Mouse (Mus musculus): ENCODE measurements around the gene Tsfm. TPM values are rescaled to one million over a fixed set of nuclear protein-coding genes. Genes with fewer than 3 reads are reported as not detected.
"Not testable (repeated sequence)": the region's sequence is repeated elsewhere in the genome, so short reads cannot be mapped to it uniquely, and the experiment has no call there.

Tsfm gene
- polyA plus RNA-seq, 1 experiment from 2014 or later, result 38.4 TPM

DNA sequence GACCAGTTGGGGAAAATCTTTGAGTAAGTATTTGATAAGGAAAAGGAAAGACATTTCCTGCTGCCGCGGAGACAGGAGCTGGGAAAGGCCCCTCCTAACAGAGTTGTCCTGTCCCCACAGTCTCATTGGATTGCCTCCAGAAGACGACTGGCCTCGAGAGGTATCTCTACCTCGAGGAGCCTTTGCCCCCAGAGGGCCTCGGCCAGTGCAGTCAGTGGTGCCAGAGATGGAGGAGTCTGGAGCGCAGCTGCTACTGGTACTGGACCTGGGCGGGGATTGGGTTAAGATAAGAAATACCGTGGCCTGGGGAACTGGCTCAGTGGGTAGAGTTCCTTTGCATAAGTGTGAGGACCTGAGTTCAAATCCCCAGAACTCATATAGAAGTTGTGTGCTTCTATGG is 35.3 kb upstream of the Tsfm start:
- 67% methylated on average over 9 of the region's 9 CpGs for WGBS (ENCODE audit: insufficient replicate concordance)
- Histone ChIP-seq H3K27ac (ENCODE audit: low read depth) (no peak overlapping the region), H3K4me3 (ENCODE audit: low read depth, low read length) (no peak overlapping the region), H3K9me3 (ENCODE audit: low read length) (no peaks in the 10 kb centered on the region), H3K27me3 (ENCODE audit: insufficient read depth, low read length) (peaks cover 9% of the 10 kb centered on the region), H3K36me3 (replicated peaks; ENCODE audit: insufficient read depth, low read length) (peaks cover 30% of the 10 kb centered on the region), H3K9ac (replicated peaks) (no peak overlapping the region), H3K4me1 (ENCODE audit: insufficient read depth) (peaks cover 42% of the 10 kb centered on the region), H3K4me2 (ENCODE audit: low read depth, low read length) (no peak overlapping the region)
- no peak for ATAC-seq
- TF ChIP-seq CTCF (IDR thresholded peaks at IDR 0.05; ENCODE audit: low read depth) (no peak), EP300 (IDR thresholded peaks at IDR 0.05; ENCODE audit: low read depth) (no peak)
- DNase-seq, result no peak

DNA sequence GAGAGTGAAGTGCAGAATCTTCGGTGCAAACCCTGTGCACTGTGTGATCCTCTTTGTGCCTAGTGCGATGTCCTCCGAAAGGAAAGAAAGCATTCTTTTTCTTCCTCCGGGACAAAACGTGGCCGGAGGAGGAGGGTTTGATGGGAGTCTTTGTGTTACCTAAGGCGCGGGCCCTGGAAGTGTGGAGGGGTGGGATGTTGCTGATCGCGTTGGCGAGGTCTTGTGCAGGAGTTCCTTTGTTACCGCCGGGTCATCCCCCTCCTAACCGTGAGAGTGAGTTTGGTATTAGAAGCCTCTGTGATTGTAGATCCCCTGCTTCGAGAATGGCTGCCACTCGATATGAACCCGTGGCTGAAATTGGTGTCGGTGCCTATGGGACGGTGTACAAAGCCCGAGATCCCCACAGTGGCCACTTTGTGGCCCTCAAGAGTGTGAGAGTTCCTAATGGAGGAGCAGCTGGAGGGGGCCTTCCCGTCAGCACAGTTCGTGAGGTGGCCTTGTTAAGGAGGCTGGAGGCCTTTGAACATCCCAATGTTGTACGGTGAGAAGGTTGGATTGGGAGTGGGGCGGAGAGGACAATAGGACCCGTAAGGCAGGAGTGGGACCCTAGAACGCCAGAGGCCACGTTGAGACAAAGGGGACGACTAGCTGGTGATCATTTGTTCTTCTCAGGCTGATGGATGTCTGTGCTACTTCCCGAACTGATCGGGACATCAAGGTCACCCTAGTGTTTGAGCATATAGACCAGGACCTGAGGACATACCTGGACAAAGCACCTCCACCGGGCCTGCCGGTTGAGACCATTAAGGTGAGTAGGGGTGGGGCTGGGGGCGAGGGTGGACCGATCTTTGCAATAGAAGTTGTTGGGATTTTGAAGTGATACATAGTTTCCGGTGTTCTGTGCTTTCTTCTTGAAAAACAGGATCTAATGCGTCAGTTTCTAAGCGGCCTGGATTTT is 33.6 kb upstream of the Tsfm start:
- 11% methylated on average over 37 of the region's 37 CpGs for WGBS (ENCODE audit: insufficient replicate concordance)
- Histone ChIP-seq H3K4me3 (ENCODE audit: low read depth, low read length) (peak overlapping the region; percentile 80), H3K36me3 (replicated peaks; ENCODE audit: insufficient read depth, low read length) (peaks cover 30% of the 10 kb centered on the region), H3K4me2 (ENCODE audit: low read depth, low read length) (peak overlapping the region; percentile 95), H3K9me3 (ENCODE audit: low read length) (no peaks in the 10 kb centered on the region), H3K27ac (ENCODE audit: low read depth) (peak overlapping the region; percentile 87), H3K4me1 (ENCODE audit: insufficient read depth) (peaks cover 40% of the 10 kb centered on the region), H3K9ac (replicated peaks) (peak overlapping the region; percentile 88), H3K27me3 (ENCODE audit: insufficient read depth, low read length) (peaks cover 25% of the 10 kb centered on the region)
- no peak for TF ChIP-seq CTCF (IDR thresholded peaks at IDR 0.05; ENCODE audit: low read depth)
- no peak for TF ChIP-seq EP300 (IDR thresholded peaks at IDR 0.05; ENCODE audit: low read depth)
- no peak for DNase-seq
- ATAC-seq, result peak; percentile 0; the same call in 1 of the 2 replicates

DNA sequence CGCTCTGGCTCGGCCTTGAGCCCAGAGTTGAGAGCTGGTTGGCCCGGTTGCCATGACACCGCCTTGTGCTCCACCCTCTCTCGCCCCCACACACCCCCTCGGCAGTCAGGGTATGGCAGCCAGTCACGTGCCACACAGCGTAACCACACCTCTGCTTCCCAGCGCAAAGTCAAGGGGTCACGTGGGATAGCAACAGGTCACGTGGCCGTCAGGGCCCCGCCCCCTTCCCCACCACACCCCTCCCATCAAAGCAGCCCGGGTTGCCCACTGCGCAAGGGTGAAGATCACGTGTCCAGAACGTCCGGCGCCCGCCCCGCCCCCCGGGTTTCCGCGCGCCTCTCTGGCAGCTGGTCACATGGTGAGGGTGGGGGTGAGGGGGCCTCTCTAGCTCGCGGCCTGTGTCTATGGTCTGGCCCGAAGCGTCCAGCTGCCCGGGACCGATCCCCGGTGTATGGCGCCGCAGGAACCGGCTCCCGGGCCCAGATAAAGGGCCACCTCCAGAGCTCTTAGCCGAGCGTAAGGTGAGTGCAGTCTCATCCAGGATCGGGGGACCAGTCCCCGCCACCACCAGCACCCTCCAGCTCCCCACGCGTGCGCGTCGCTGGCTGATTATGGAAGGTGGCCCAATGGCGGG is 32.7 kb upstream of the Tsfm start, which contains the start of gene Cdk4:
TSS of gene Cdk4 (plus strand) at position 296 of the 634 bp plus-strand sequence.
- TF ChIP-seq CTCF (IDR thresholded peaks at IDR 0.05; ENCODE audit: low read depth) (no peak), EP300 (IDR thresholded peaks at IDR 0.05; ENCODE audit: low read depth) (peak; percentile 50; the same call in 1 of the 2 replicates)
- peaks cover 28% of the 10 kb centered on the region for H3K36me3 ChIP-seq (replicated peaks; ENCODE audit: insufficient read depth, low read length)
- H3K27ac ChIP-seq (ENCODE audit: low read depth), result peak within 1 kb of the TSS; percentile 87
- peak within 1 kb of the TSS; percentile 95 for H3K4me2 ChIP-seq (ENCODE audit: low read depth, low read length)
- peak within 1 kb of the TSS; percentile 88 for H3K9ac ChIP-seq (replicated peaks)
- H3K4me1 ChIP-seq (ENCODE audit: insufficient read depth), result peaks cover 38% of the 10 kb centered on the region
- no peaks in the 10 kb centered on the region for H3K9me3 ChIP-seq (ENCODE audit: low read length)
- under 1% methylated on average over 45 of the region's 46 CpGs for WGBS (ENCODE audit: insufficient replicate concordance)
- H3K27me3 ChIP-seq (ENCODE audit: insufficient read depth, low read length), result peaks cover 33% of the 10 kb centered on the region
- ATAC-seq (peak; percentile 91), DNase-seq (peak; percentile 98)
- H3K4me3 ChIP-seq (ENCODE audit: low read depth, low read length), result peak within 1 kb of the TSS; percentile 80

DNA sequence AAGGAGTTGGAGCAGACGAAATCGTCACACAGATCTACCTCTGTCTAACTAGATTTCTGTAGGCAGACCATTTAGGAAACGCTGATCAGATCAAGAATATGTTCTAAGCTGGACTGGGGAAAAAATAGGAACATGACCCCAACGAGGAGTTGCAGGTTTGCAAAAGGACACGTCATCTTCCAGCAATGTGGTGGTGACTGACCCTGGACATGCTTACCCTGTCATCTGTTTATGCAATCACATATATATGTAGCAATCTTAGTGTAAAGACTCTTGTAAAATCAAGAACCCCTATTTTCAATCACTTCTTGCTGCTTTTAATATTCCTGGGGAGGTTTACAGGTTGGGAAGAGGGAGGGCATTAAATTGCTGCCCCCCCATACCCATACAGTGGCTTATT is 31.9 kb upstream of the Tsfm start:
- Histone ChIP-seq H3K9ac (replicated peaks) (no peak overlapping the region), H3K4me3 (ENCODE audit: low read depth, low read length) (peak overlapping the region; percentile 80; the same call in 1 of the 2 replicates), H3K27me3 (ENCODE audit: insufficient read depth, low read length) (peaks cover 38% of the 10 kb centered on the region), H3K27ac (ENCODE audit: low read depth) (peak overlapping the region; percentile 11; the same call in 1 of the 2 replicates), H3K4me1 (ENCODE audit: insufficient read depth) (peaks cover 35% of the 10 kb centered on the region), H3K36me3 (replicated peaks; ENCODE audit: insufficient read depth, low read length) (peaks cover 23% of the 10 kb centered on the region), H3K4me2 (ENCODE audit: low read depth, low read length) (peak overlapping the region; percentile 95), H3K9me3 (ENCODE audit: low read length) (no peaks in the 10 kb centered on the region)
- DNase-seq (no peak), ATAC-seq (no peak)
- WGBS (ENCODE audit: insufficient replicate concordance), result 58% methylated on average over 5 of the region's 5 CpGs
- TF ChIP-seq CTCF (IDR thresholded peaks at IDR 0.05; ENCODE audit: low read depth) (no peak), EP300 (IDR thresholded peaks at IDR 0.05; ENCODE audit: low read depth) (no peak)

DNA sequence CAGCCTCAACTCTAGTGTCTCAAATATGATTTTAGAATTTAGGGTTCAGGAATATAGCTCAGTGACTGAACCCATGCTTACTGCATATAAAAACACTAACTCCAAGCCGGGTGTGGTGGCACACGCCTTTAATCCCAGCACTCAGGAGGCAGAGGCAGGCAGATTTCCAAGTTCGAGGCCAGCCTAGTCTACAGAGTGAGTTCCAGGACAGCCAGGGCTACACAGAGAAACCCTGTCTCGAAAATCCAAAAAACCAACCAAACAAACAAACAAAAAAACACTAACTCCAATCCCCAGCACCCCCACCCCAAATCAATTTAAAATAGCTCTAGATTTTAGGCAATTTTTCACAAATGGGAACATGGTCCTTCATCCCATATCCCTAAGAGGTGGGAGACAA is 31.5 kb upstream of the Tsfm start:
- WGBS (ENCODE audit: insufficient replicate concordance), result 72% methylated on average over 4 of the region's 4 CpGs
- peaks cover 38% of the 10 kb centered on the region for H3K27me3 ChIP-seq (ENCODE audit: insufficient read depth, low read length)
- not testable (repeated sequence) for H3K4me3 ChIP-seq (ENCODE audit: low read depth, low read length); ATAC-seq; DNase-seq; H3K9ac ChIP-seq (replicated peaks); H3K4me2 ChIP-seq (ENCODE audit: low read depth, low read length); H3K27ac ChIP-seq (ENCODE audit: low read depth); H3K9me3 ChIP-seq (ENCODE audit: low read length)
- peaks cover 19% of the 10 kb centered on the region for H3K36me3 ChIP-seq (replicated peaks; ENCODE audit: insufficient read depth, low read length)
- peaks cover 35% of the 10 kb centered on the region for H3K4me1 ChIP-seq (ENCODE audit: insufficient read depth)

DNA sequence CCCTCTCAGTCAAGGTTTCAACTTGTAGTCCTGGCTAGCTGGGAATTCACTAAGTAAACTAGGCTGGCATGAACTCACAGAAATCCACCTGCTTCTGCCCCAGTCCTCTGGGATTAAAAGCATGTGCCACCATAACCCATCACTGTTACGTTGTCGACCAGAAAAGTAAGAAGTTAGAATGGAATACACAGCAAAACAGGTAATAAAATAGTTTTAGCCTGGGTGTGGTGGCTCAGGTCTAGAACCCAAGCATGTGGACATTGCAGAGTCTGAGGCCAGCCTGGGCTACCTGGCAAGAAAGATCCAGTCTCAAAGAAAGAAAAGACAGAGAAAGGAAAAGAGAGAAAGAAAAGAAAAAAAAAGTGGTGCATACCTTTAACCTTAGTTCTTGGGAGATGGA is 30.9 kb upstream of the Tsfm start:
- H3K4me2 ChIP-seq (ENCODE audit: low read depth, low read length), result no peak overlapping the region
- TF ChIP-seq CTCF (IDR thresholded peaks at IDR 0.05; ENCODE audit: low read depth) (no peak), EP300 (IDR thresholded peaks at IDR 0.05; ENCODE audit: low read depth) (no peak)
- H3K36me3 ChIP-seq (replicated peaks; ENCODE audit: insufficient read depth, low read length), result peaks cover 13% of the 10 kb centered on the region
- peaks cover 38% of the 10 kb centered on the region for H3K27me3 ChIP-seq (ENCODE audit: insufficient read depth, low read length)
- no peaks in the 10 kb centered on the region for H3K9me3 ChIP-seq (ENCODE audit: low read length)
- H3K4me3 ChIP-seq (ENCODE audit: low read depth, low read length), result no peak overlapping the region
- H3K9ac ChIP-seq (replicated peaks), result no peak overlapping the region
- WGBS (ENCODE audit: insufficient replicate concordance), result 74% methylated on average over 2 of the region's 2 CpGs
- H3K4me1 ChIP-seq (ENCODE audit: insufficient read depth), result peaks cover 29% of the 10 kb centered on the region
- DNase-seq (no peak), ATAC-seq (no peak)
- no peak overlapping the region for H3K27ac ChIP-seq (ENCODE audit: low read depth)
